Mouse (Mus musculus): ENCODE results near the gene Igsf8.

DNA sequence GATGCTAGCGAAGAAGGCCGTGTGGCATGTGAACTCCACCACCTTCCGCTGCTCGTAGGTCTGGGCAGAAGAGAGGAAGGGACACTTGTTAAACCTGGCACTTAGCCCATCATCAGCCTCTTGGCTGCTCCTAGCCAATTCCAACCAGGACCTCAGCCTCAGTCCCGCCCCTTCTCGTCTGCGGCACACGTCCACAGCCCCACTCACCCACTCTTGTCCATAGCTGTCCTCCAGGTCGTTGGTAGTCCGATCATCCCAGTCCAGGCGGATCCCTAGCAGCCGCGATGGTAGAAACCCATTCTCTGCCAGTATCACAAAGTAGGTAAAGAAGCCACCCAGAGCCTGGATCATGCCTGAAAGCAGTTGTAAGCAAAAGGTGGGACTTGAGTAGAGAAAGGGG lies 16.9 kb downstream of the Igsf8 start:
- no peak for TF ChIP-seq POLR2A (IDR thresholded peaks at IDR 0.05; ENCODE audit: low read depth, low read length)
- TF ChIP-seq CTCF (IDR thresholded peaks at IDR 0.05; ENCODE audit: extremely low read depth, insufficient read depth, insufficient read length, insufficient replicate concordance) = no peak
